Mouse (Mus musculus) monocyte, adult 2 months (primary cell): ENCODE data around the gene 2210407C18Rik.

ENCODE experiments used
- DNase-seq, 2 experiments: peaks; one replicate each; pipeline ENCODE4 v3.0.0; 2022; ENCODE audit warnings: low spot score in 2 of 2, low read depth in 1 of 2

2210407C18Rik gene

GRCm38 (mm10) chr11:58602800-58603560, 12.9 kb downstream of the 2210407C18Rik start:
- DNase-seq, result no peak

DNA sequence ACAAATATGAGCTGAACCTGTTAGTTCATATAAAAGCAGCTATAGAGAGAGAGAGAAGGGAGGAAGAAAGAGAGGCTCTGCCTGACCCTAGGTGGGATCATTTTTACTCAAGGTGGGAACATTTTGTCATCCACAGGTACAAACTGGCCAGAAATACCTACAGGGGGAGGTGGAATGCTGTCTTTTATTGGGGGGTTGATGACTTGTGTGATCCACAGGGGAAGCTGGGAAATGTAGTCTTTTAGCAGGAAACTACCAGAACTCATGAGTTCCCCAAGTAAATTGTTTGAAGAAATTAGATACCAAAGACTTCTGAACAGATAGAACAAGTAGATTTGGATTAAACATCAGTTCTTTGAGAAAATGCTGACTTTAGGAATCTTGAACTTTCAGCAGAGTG, 13.8 kb downstream of the 2210407C18Rik start:
- DNase-seq, result no peak

DNA sequence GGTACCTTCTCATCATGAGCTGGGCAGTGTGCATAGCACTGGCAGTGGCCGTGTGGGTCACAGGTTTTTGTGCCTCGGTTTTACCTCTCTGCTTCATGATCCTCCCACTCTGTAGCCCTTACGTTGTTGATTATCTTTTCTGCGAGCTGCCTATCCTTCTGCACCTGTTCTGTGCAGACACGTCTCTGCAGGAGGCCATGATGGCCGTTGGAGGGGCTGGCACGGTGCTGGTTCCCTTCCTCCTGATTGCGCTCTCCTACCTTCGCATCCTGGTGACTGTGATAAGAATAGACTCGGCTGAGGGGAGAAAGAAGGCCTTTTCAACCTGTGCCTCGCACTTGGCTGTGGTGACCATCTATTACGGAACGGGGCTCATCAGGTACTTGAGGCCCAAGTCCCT, 18.0 kb downstream of the 2210407C18Rik start:
- DNase-seq, result no peak

GRCm38 (mm10) chr11:58594814-58595213, 21.1 kb downstream of the 2210407C18Rik start, which contains the start of gene Olfr324:
Olfr324 (plus strand) TSS chr11:58595114.
- no peak for DNase-seq

DNA sequence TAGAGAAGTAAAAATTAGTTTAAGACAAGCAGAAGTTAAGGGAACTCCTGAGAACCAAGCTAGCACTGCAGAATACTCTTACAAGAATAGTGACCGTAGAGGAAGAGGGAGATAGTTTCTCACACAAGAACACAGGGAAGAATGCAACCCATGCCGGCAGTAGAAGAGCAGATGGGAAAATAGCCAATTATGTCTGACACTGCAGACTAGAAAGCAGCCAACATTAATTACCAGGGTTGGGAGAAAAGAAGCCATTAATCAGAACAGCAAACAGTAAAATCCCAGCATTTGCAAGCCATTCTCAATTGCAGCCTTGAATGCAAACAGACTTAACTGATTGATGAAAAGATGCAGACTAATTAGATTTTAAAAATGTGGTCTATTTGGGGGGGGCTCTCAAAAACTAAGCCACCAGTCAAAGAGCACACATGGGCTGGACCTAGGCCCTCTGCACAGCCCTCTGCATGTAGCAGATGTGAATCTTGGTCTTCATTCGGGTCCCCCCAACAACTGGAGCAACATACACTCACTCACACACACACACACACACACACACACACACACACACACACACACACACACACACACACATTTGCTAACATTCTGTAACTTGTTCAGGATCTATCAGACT, 27.1 kb downstream of the 2210407C18Rik start:
- DNase-seq, result no peak

DNA sequence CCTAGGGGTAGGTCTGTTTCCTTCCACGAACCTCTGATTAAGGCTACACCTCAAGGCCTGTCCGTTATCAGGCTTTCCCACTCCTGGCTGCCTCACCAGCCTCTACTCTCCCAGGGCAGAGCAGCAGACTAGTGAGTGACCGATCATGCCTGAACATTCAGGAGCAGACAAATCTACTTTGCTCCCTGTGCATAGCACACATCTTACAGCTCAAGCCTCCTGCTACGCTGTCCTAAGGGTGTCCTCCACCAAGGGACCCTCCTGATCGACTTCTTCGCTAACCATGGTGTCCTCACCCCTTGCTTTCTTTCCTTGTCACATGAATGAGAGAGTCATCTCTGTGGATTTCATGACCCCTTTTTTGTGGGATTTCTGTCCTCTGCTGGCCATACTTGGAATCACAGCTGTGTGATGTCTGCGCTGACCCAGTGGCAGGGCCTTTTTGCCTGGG, 28.0 kb downstream of the 2210407C18Rik start:
- DNase-seq, result no peak

- no peak for DNase-seq
Observed at GRCm38 (mm10) chr11:58578636-58579035, 37.2 kb downstream of the 2210407C18Rik start.

GRCm38 (mm10) chr11:58577430-58577829, 38.4 kb downstream of the 2210407C18Rik start, which contains the start of gene Olfr325:
Olfr325 (plus strand) TSS chr11:58577730.
- no peak for DNase-seq

DNA sequence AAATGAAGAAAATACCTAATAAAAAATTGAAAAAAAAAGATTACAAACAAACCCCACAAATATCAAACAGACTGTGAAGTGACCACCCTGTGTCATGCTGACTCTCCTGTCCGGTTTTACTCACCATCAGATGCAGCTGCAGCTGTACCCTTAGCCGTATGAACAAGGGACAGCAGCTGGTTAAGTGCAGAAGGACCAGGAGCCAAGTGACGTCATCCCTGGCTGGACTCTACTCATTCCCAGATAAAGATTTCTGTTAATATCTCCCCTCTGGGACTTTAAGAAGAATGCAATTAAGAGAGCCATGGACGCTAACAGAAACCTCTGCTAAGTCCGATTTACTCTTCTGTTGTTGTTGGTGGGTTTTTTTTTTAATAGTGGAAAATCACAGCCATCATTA, 45.5 kb downstream of the 2210407C18Rik start, which contains the start of gene Olfr224:
Gene Olfr224, minus strand, starts transcription at position 149 of the 400 bp plus-strand sequence.
- DNase-seq, result no peak
